Mouse (Mus musculus): Measurements from ENCODE around the gene Olfr171.
"Not testable (repeated sequence)": the region's sequence is repeated elsewhere in the genome, so short reads cannot be mapped to it uniquely, and the experiment has no call there.

The Olfr171 gene

DNA sequence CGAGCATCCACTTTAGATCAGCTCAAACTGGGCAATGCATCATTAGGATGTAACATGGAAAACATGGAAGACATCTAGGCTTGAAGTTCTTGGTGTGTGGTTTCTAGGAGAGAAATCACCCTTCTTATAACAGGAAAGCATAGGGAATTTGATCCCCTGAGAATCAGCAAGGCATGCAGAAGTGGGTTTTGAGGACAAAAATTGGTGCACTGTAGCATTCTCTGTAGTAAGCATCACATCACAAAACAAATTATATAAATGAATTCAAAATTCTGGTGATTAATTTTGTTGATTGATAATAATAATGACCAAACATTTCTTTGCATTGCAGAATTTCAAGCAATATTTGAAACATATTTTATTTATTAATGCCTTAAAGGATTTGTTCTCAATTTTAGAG lies at the start of gene Olfr171:
Gene Olfr171, minus strand, starts transcription at position 101 of the 400 bp plus-strand sequence.
- DNase-seq, result no peak

DNA sequence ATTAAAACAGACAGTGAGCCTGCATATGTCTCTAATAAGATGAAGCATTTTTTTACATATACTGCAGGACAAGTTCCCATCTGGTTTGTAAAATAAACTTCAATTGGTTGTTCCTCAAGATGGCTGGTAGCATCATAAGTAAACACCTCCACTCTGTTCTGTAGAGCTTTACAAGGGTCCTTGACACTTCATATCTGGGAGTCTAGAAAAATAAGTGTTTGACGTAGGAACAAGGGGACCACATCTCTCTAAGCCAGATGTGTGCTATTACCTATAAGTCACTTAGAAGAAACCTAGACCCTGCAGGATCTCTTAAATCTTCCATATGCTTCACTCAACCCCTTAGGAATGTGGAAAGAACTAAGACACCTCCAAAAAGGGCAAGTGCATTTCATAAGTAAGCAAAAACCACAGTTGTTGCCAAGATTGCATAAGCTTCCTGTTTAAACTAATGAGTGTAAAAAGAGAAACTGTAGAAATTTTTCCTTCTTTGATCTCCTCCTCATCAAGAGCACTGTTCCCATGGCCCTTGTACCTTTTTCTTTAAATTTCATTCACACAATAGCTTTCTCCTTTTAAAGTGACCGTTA lies 41.1 kb upstream of the Olfr171 start:
- no peak for DNase-seq

DNA sequence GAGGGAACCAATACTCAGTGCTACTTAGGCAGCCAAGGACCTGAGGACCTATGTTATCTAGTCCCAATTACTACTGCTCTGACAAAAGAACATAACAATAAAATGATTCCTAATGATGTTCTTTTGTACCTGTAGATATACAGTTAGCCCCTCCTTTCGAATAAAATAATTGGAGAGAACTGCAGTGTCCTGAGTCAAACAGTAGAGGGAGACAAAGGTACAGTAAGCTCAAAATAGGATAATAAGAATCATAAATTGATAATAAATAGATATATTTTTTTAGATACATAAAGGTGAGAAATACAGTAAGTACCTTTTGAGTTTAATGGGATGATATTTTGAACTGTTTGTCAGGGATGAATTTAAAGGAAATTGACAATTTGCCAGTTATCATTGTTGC lies 36.6 kb upstream of the Olfr171 start:
- no peak for DNase-seq

DNA sequence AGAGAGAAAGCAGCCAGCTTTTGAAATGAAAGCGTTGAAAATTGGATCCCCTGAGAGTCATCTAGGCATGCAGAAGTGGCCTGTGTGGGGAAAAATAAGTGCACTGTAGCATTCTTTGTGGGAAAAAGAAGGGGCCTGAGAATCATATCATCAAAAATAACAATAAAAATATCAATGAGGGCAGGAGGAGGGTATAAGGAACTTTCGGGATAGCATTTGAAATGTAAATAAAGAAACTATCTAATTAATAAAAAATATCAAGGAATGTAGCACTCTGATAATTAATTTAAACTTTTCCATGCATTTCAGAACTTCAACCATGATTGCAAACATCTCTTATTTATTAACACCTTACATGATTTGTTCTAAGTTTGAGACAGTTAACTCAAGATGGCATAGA lies 17.9 kb downstream of the Olfr171 start, which contains the start of gene Olfr170:
Gene Olfr170, minus strand, starts transcription at position 101 of the 400 bp plus-strand sequence.
- DNase-seq, result not testable (repeated sequence)

DNA sequence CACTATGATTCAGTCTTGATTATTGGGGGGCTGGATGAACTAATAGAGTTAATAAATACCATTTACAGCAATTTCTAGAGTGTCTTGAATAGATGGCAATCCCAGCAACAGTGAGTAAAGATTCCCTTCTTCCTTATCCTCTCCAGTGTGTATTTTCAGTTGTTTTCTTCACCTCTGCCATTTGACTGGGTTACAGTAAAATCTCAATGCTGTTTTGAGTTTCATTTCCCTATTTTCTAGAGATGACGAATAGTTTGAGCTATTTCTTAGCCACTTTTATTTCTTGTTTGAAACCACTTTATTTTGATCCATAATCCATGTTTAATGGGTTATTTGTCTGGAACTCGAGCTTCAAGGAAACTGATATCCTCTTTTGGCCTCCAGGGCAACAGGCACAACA lies 26.6 kb downstream of the Olfr171 start:
- DNase-seq, result no peak
